Mouse (Mus musculus): ENCODE data around the gene Tmem144.

DNA sequence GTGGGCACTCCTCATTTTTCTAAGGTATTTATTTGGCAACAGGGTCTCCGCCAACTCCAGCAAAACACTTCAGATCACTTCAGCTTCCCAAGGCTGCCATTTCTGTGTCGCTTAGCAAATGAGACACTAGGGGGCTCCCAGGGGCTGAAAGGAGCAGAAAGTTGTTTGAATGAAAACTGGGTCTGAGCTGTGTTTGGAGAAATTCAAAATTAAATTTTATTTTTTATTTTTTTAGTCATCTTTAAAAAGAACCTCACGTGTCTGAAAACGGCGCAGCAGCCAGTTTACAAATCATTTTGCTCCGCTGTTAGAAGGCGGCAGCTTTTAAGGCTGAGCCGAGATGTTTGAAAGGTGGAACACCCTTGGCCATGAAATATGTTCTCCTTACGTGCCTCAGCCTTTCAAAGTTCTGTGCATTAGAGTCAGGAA lies 32.2 kb upstream of the Tmem144 start:
- TF ChIP-seq CTCF (IDR thresholded peaks at IDR 0.05; ENCODE audit: borderline replicate concordance, extremely low read depth, insufficient read depth, insufficient read length) (peak; percentile 77), POLR2A (IDR thresholded peaks at IDR 0.05; ENCODE audit: borderline replicate concordance, extremely low read depth, insufficient read depth, insufficient read length, poor library complexity, severe bottlenecking) (no peak)

All from brain, embryonic 14.5 days (tissue).